Mouse (Mus musculus): ENCODE results near the gene Abcb1a. TPM values are rescaled to one million over a fixed set of nuclear protein-coding genes. Genes with fewer than 3 reads are reported as not detected.
"Not testable (repeated sequence)": the region's sequence is repeated elsewhere in the genome, so short reads cannot be mapped to it uniquely, and the experiment has no call there.

The Abcb1a gene
- total RNA-seq, 1 experiment from 2014 or later = 56.1 TPM

DNA sequence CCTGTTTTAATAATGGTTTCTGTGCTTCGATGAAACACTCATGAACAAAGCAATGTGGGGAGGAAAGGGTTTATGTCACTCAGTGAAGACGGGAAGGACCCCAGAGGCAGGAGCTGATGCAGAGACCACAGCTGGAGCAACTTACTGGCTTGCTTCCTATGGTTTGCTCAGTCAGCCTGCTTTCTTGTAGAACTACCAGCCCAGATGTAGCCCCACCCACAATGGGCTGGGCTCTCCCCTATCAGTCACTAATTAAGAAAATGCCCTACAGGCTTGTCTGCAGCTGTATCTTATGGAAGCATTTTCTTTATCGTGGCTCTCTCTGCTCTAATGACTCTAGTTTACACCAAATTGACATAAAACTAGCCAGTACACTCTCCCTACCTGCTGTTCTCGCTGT, 67.9 kb downstream of the Abcb1a start:
- no peak for DNase-seq

DNA sequence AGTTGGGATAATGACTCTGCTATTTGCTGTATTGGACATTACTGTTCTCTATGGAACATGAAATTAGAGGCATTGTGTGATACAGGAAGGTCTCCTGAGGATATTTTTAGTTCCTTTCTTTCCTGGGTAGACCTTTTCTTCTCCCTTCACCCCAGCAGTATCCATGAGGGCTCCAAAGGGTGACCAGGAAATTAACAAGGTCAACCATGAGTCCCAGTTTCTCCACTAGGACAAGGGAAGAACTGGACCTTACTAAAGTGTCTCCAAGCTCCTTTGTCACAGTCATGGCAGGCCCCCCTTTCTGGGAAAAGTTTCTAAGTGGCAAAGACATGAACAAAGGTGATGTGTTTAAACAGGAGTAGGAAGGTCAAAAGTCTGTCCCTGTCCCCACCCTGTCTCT, 72.8 kb downstream of the Abcb1a start:
- no peak for DNase-seq

DNA sequence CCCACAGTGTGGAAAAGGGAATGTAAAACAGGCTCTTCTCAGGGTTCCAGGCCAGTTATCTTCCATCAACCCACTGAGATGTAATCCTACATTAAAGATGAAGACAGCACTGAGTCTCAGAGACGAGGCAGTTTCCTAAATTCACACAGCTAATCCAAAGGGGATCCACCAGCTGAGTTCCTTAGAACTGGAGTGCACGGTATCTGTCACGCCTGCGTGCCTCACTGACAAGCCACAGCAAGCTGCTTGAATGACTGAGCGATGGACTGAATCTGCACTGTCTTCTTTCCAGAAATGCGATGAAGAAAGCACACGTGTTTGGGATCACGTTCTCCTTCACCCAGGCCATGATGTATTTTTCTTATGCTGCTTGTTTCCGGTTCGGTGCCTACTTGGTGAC, 73.4 kb downstream of the Abcb1a start:
- DNase-seq = not testable (repeated sequence)

DNA sequence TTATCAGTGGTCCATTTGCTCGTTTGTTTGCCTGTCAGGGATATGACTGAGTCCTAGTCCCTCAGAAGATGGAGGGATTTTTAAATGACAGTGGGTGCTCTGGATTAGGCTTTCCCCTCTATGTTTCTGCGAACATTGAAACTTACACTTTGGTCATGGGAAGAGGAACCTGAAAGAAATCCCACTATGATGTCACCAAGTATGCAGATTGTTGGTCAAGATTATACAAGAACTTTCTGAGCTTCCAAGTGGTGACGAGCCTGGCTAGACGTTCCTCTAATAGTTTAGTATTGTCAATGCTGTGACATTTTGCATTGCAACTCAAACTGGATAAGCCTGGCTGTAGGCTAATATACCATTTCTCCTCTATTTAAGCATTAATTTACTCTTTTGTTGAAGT, 76.5 kb downstream of the Abcb1a start:
- no peak for DNase-seq

DNA sequence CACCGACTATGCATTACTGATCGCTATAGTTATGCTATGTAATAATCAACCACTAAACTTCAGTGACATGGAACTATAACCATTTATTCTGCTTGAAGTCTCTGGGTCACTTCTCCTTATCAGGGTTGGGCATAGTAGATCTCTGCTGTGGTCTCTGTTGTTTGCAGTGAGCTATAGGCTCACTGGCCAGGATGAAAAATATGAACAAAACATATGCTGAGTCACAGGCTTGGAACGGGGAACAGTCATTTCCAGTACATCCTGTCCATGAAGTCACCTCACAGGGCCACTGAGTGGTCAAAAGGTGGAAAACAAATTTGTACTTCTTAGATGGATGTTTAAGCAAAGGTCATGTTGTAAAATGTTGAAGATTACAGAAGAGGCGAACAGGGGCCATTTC, 77.2 kb downstream of the Abcb1a start:
- DNase-seq = no peak

DNA sequence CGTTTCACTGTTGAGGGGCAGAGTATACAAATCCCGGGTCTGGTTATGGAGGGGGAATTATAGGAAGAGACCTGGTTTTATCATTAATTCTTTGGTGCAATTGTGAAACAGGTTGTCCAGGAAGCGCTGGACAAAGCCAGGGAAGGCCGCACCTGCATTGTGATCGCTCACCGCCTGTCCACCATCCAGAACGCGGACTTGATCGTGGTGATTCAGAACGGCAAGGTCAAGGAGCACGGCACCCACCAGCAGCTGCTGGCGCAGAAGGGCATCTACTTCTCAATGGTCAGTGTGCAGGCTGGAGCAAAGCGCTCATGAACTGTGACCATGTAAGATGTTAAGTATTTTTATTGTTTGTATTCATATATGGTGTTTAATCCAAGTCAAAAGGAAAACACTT, 87.4 kb downstream of the Abcb1a start:
- not testable (repeated sequence) for DNase-seq

DNA sequence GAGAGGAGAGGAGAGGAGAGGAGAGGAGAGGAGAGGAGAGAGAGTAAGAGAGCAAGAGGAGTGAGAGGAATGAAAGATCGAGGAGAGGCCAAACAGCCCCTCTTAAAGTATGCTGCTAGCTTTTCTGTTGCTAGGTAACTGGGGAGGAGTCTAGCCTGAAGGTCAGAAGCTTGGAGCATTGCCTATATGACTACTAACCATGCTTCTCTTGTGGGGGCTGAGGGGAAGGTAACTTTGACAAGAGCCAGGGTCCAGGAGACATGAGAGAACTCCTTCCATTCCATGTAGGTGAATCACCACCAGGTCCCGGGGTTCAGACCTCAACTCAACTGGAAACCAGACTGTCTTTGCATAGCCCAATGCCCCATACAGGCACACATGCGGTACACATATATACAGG, 113.0 kb downstream of the Abcb1a start:
- DNase-seq = no peak

DNA sequence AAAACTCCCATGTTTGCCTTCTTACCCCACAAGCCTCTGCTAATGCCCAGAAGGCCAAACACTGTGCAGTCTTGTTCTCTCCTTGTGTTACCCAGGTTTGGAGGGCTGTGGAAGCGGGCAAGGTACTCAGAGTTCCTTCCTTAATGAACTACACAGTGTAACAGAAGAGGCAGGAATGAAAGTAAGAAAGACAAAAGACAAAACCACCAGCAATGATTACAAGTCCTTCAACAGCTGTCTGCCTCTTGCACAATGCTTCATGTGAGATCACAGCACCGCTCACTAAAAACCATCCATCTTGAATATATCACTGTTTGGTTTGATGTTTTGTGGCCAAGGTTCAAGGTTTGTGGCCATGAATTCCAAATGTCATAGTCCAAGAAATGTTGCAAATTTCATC, 118.4 kb downstream of the Abcb1a start:
- DNase-seq = no peak

DNA sequence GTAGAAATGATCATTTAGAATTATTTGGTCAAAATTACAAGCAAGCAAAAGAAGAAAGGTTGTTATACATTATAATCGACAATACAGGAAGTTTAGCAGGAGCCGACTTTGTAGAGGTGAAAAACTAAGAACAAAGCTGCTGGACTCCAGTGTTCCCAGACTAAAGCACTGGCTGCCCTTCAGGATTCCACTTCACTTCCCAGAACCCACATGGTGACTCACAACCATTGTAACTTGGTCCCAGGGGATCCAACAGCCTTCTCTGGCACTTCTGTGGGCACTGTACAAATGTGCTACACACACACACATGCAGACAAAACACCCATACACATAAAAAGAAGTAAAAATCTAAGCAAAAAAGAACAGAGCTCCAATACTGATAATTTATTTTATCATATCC, 118.9 kb downstream of the Abcb1a start:
- no peak for DNase-seq

DNA sequence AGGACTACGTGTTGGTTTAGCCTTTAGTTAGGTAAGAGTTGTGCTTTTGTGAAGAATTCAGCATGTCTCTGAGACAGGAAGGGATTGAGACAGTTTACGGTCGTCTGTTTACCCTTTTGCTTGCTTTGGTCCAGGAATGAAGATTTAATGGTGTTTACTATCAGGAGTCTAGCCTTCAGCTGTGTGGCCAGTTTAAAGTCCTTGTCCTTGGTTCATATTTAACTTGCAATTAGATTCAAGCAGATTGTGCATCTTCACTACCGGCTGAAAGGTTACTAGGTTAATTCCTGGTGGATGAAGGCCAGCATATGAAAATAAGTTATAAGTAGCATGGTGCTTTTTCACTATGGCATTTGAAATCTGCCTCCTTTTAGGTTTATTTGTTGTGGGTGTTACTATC, 132.4 kb downstream of the Abcb1a start:
- no peak for DNase-seq

Other genes starting within 250 kb of the Abcb1a start
- gene Dbf4, start 237.4 kb upstream of the Abcb1a start, total RNA-seq (2021) = 9.8 and 10.5 TPM in 2 replicates
- 13.1 and 15.1 TPM in 2 replicates for gene Slc25a40, start 237.2 kb upstream of the Abcb1a start, total RNA-seq (2021)
- gene Rundc3b, start 37.1 kb upstream of the Abcb1a start, total RNA-seq (2021) = 4.9 and 6.4 TPM in 2 replicates
- gene Abcb1b, start 138.1 kb downstream of the Abcb1a start, total RNA-seq (2021) = 2,242 and 2,571 TPM in 2 replicates
- 3.8 and 5.8 TPM in 2 replicates for gene Abcb4, start 233.6 kb downstream of the Abcb1a start, total RNA-seq (2021)

All from adrenal gland, postnatal 25 days (tissue).